In genomic region chr5:27732288-27732868, GRCm38 (mm10) we compare ENCODE assay signal across 14 mouse cellular contexts. TPM values are rescaled to one million over a fixed set of nuclear protein-coding genes. Genes with fewer than 3 reads are reported as not detected.
DNase-seq lines count a peak whose midpoint lies in the region; ATAC-seq and TF ChIP-seq lines count a peak whose summit lies in the region.
"Had no signal": no experiment of that assay in that cellular context is flagged by ENCODE, and none has a peak within 500 bp of the region (broad histone marks: within the 10 kb centered on the region; RNA-seq: fewer than 3 reads in every experiment).

No protein-coding gene starts in this region.

- ATAC-seq in frontal cortex, adult (ENCODE audit: low TSS enrichment) = peak; percentile 60

- H3K4me3 ChIP-seq in embryonic fibroblast, embryonic 13.5 days (ENCODE audit: insufficient read depth, low read length) = no peak overlapping the region
- H3K4me3 ChIP-seq: embryonic facial prominence, embryonic 13.5 days; liver, embryonic 13.5 days had no signal

- H3K27ac ChIP-seq in embryonic fibroblast, embryonic 13.5 days (ENCODE audit: insufficient read depth, low read length) = peak overlapping the region; percentile 36; the same call in 1 of the 2 replicates
- H3K27ac ChIP-seq: embryonic facial prominence, embryonic 13.5 days; liver, embryonic 13.5 days had no signal

- DNase-seq in frontal cortex, postnatal 14 days (ENCODE audit: low spot score in 2 of 2) = no peak
- peak; percentile 24 for DNase-seq in retina, postnatal 1 day
- no peak for DNase-seq in retina, embryonic 14.5 days (ENCODE audit: low spot score)
- DNase-seq in right cerebral cortex, postnatal 25 days = peak; percentile 18
- no peak for DNase-seq in thymus, postnatal 0 days (ENCODE audit: low spot score)
- no peak for DNase-seq in thymus, postnatal 10 days (ENCODE audit: low spot score in 2 of 2)
- DNase-seq: gastrocnemius, postnatal 36 days; heart, postnatal 14 days; layer of hippocampus, postnatal 36 days; liver, embryonic 13.5 days; lung, postnatal 4 days had no signal

- H3K4me1 ChIP-seq in embryonic fibroblast, embryonic 13.5 days (ENCODE audit: control insufficient read depth, insufficient read depth, low read length) = no peaks in the 10 kb centered on the region
- H3K4me1 ChIP-seq: embryonic facial prominence, embryonic 13.5 days had no signal

- no peak for TF ChIP-seq CTCF in embryonic fibroblast, embryonic 13.5 days (IDR thresholded peaks at IDR 0.05; ENCODE audit: borderline replicate concordance, insufficient read depth, low read length)

- no peak for TF ChIP-seq POLR2A in embryonic fibroblast, embryonic 13.5 days (IDR thresholded peaks at IDR 0.05; ENCODE audit: low read depth, low read length)

RNA-seq across cellular contexts. Expression of gene Paxip1, which starts 59.1 kb away (rescaled TPM):
- 31.3 and 34.6 TPM in 2 replicates for polyA plus RNA-seq in embryonic fibroblast, embryonic 13.5 days (2011; ENCODE audit: insufficient read length, low read depth, missing spikeins)
- 20.4 and 23.4 TPM in 2 replicates for polyA plus RNA-seq in thymus, postnatal 0 days (2015; fragmentation: Nextera tagmentation; extraction: Ambion mirVana)

Comparison
In these comparisons a context has a peak if more than half of its experiments do, and no peak if none do; other contexts are left out.
1. DNase-seq: peak in retina, postnatal 1 day (single experiment) and right cerebral cortex, postnatal 25 days (single experiment); none in frontal cortex, postnatal 14 days (0 of 2), retina, embryonic 14.5 days (single experiment), thymus, postnatal 0 days (single experiment) and thymus, postnatal 10 days (0 of 2).